In the genomic region with DNA sequence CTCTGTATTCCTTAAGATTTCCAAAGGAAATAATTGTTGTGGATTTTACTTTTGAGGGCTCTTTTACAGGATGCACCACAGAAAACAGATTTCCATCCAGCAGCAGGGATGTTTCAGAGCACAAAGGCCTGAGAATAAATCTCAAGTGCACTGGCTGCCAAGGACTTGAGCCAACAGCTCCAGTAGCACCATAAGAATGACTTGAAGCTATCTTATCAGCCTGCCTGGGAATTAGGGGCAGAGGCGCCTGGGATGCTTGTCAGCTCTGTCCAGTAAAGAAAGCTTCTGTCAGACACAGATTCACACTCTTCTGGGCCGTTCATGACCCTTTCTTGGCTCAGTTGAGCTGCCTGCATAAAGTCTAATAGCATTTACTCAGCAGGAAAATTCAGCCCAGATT, we compare ENCODE assay signal across 10 mouse cellular contexts. TPM values are rescaled to one million over a fixed set of nuclear protein-coding genes. Genes with fewer than 3 reads are reported as not detected.
DNase-seq lines count a peak whose midpoint lies in the region; TF ChIP-seq lines count a peak whose summit lies in the region.
"Had no signal": no experiment of that assay in that cellular context is flagged by ENCODE, and none has a peak within 500 bp of the region (broad histone marks: within the 10 kb centered on the region; RNA-seq: fewer than 3 reads in every experiment).

No protein-coding gene starts in this region.

- H3K27ac ChIP-seq in olfactory bulb, adult 2 months (ENCODE audit: insufficient read depth, low read depth, low read length) = peak overlapping the region; percentile 44; the same call in 1 of the 2 replicates

- no peaks in the 10 kb centered on the region; the same call in 1 of the 2 replicates for H3K4me1 ChIP-seq in olfactory bulb, adult 2 months (ENCODE audit: control insufficient read depth, insufficient read depth, low read length)

- no peak overlapping the region for H3K4me3 ChIP-seq in olfactory bulb, adult 2 months (ENCODE audit: insufficient read depth, low read depth, low read length)

- intact Hi-C loops in gastrocnemius, postnatal 36 days (cut with DNase I) = no loop called here

- WGBS in olfactory bulb, adult 2 months = 65% methylated on average over 2 of the region's 2 CpGs

- peak; percentile 6 for DNase-seq in gastrocnemius, postnatal 10 days
- DNase-seq in gastrocnemius, postnatal 36 days = no peak
- DNase-seq in heart, adult 9 months (ENCODE audit: low spot score in 2 of 2) = peak; percentile 72 to 73
- peak; percentile 40 for DNase-seq in kidney, adult 9 months
- no peak for DNase-seq in layer of hippocampus, adult 9-10 months (ENCODE audit: low spot score)
- DNase-seq in frontal cortex, postnatal 36 days (ENCODE audit: low spot score in 2 of 2) = no peak
- no peak for DNase-seq in layer of hippocampus, postnatal 14 days (ENCODE audit: low spot score in 2 of 2)
- DNase-seq: cerebellum, postnatal 14 days; thymus, postnatal 14 days had no signal

- no peak for TF ChIP-seq POLR2A in olfactory bulb, adult 2 months (IDR thresholded peaks at IDR 0.05; ENCODE audit: insufficient read depth, low read depth, low read length)

- TF ChIP-seq CTCF in olfactory bulb, adult 2 months (IDR thresholded peaks at IDR 0.05; ENCODE audit: insufficient read depth, low read depth, low read length) = no peak

RNA-seq across cellular contexts. Expression of gene Gucy1a1, which starts 33.1 kb away (rescaled TPM):
- total RNA-seq in gastrocnemius, postnatal 10 days (2021) = 10 to 100 TPM; 22.5 to 28.5 TPM
- total RNA-seq in gastrocnemius, postnatal 36 days (2021) = 1 to 10 TPM; 5.8 to 7.0 TPM
- polyA plus RNA-seq in olfactory bulb, adult 2 months (2012; ENCODE audit: insufficient read depth, insufficient read length, low replicate concordance, missing spikeins) = not detected in 2 replicates
- 10 to 100 TPM; 22.1 to 23.8 TPM for total RNA-seq in layer of hippocampus, postnatal 14 days (2021)

RNA-seq across cellular contexts. Expression of gene Gucy1b1, which starts 38.0 kb away (rescaled TPM):
- total RNA-seq in gastrocnemius, postnatal 10 days (2021) = 10 to 100 TPM in 1 of 2 experiments, 1 to 10 TPM in 1; 8.6 to 10.6 TPM
- 1 to 10 TPM; 3.9 to 4.2 TPM for total RNA-seq in gastrocnemius, postnatal 36 days (2021)
- polyA plus RNA-seq in olfactory bulb, adult 2 months (2012; ENCODE audit: insufficient read depth, insufficient read length, low replicate concordance, missing spikeins) = 158 TPM in 1 of 2 replicates, not detected in the other
- 100 to 1,000 TPM; 103 to 108 TPM for total RNA-seq in layer of hippocampus, postnatal 14 days (2021)

Comparison
In these comparisons a context has a peak if more than half of its experiments do, and no peak if none do; other contexts are left out.
1. DNase-seq: peak in gastrocnemius, postnatal 10 days (single experiment), heart, adult 9 months (2 of 2) and kidney, adult 9 months (single experiment); none in gastrocnemius, postnatal 36 days (0 of 2), layer of hippocampus, adult 9-10 months (single experiment), frontal cortex, postnatal 36 days (0 of 2) and layer of hippocampus, postnatal 14 days (0 of 2).
2. RNA of gene Gucy1b1, which starts 38.0 kb away (total RNA-seq): 103 to 108 TPM in layer of hippocampus, postnatal 14 days; 8.6 to 10.6 TPM in gastrocnemius, postnatal 10 days and 3.9 to 4.2 TPM in gastrocnemius, postnatal 36 days; every median in the first group is over 4 times any median in the second.